Mouse (Mus musculus): ENCODE data around the gene B230118H07Rik.

B230118H07Rik gene

GRCm38 (mm10) chr2:101649114-101649671 lies at the start of gene B230118H07Rik, which contains the start of gene Rag1:
TSS of gene B230118H07Rik (minus strand) at chr2:101649532.
TSS of gene Rag1 (minus strand) at chr2:101649501.
- peak; percentile 8 for DNase-seq (ENCODE audit: low read depth)

DNA sequence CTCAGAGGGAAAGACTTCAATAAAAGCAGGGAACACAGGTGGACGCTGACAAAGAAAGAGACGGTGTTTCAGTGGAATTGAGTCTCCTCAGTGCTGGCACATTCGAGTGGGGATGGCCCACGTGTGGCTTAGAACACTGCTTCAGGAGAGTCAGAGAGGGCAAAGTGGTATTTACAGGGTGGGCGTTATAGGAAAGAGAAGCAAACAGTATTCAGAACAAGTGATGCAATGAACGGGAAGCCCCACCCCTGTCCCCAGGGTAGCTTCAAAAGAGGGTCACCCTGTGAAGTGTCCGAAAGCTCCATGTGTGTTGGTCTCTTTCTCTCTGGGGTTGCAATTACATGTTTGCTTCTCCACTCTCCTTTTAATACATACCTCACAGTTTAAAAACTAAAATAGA lies 46.3 kb upstream of the B230118H07Rik start:
- no peak for DNase-seq (ENCODE audit: low read depth)

GRCm38 (mm10) chr2:101693577-101694215 lies 44.4 kb upstream of the B230118H07Rik start:
- peak; percentile 66 for DNase-seq (ENCODE audit: low read depth)

- no peak for DNase-seq (ENCODE audit: low read depth)
These were observed 43.7 kb upstream of the B230118H07Rik start for GRCm38 (mm10) chr2:101693043-101693442.

- DNase-seq (ENCODE audit: low read depth) = no peak
These were observed 41.0 kb upstream of the B230118H07Rik start for GRCm38 (mm10) chr2:101690252-101690827.

- no peak for DNase-seq (ENCODE audit: low read depth)
These were observed 38.7 kb upstream of the B230118H07Rik start for GRCm38 (mm10) chr2:101688011-101688410.

DNA sequence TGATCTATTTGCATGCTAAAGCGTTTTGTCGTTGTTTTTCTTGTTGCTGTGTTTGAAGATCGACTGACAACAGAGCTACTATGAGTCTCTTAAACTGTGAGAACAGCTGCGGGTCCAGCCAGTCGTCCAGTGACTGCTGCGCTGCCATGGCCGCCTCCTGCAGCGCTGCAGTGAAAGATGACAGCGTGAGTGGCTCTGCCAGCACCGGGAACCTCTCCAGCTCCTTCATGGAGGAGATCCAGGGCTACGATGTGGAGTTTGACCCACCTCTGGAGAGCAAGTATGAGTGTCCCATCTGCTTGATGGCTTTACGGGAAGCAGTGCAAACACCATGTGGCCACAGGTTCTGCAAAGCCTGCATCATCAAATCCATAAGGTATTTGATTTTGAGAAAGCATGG lies 35.1 kb upstream of the B230118H07Rik start:
- DNase-seq (ENCODE audit: low read depth) = no peak

DNA sequence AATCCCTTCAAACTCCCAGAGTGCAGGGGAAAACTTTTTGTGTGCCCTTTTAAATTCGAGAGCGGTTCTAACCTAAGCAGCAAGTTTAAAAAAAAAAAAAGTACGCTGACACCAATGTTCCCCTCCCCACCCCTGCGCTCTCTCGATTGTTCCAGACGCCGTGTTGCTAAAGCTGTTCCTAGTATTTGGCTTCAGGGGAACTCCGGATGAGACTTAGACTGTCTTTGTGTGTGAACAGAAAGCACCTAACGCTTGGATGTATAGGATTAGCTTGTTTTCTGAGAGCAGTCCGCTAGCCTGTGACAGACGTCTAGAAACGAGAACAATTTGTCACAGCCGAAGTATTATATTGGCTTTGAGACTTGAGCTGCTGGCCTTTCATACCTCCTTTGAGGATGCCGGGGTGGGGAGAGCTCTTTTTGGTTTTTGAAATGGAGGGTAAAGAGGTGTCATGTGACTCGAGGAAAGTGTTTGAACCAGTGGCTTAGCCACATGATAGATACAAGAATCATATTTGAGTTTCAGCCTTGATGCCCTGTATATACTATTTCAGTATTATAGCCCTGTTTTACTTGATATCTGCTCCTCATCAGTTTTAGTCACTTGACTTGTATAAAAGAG lies 29.9 kb upstream of the B230118H07Rik start:
- peak; percentile 20 for DNase-seq (ENCODE audit: low read depth)

DNA sequence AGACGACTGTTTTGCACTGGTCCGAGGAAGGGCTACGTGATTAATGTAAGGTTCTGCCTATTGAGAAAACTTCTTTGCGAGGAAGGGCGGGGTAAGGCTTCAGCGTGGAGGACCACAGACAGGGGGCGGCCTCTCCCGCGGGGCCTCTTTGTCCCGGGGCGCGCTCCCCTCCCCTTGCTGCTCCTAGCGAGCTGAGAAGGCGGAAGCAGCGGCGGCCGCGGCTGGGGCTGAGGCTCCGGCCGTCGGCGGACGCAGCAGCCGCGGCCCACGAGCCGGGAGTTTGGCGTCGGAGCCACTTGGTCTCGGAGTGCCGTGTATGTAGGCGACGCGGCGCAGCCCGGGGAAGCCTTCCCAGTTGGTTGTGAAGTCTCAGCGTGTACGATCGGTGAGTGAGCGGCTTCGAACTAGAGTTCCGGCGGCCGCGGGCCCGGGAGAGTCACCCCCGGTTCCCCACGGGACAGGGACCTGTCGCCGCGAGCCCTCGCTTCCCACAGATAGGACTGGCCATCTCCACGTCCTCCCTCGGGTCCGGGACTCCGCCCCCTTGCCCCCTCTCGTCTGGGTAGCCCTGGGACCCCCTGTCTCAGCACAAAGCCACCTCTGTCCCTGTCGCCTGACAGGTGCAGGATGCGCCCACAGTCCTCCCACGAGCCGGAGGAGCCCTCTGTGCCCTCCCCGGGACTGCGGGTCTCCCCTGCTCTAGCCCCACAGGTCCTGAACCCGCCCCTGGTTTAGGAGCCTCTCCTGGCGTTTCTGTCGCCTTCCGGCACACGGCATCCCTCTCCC lies 29.1 kb upstream of the B230118H07Rik start, which contains the start of gene Traf6:
Gene Traf6, plus strand, starts transcription at position 194 of the 786 bp plus-strand sequence.
- peak; percentile 94 for DNase-seq (ENCODE audit: low read depth)

DNA sequence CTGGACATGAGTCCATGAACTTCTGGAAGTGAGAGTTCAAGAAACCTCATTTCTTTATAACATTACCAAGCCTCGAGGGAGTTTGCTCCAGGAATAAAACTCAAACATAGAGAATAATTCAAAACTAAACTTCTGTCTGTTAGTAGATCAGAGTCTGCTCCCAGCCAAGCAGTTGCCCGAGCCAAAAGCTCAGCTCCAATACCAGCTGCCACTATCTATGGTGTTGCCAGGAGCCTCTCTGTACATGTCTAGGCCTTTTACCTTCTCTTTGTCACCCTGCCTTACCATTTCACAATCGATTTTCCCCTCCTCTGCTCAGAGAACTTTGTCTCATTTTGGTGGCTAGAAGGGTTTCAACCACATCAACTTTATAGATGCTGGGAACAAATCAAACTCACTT lies 24.2 kb upstream of the B230118H07Rik start:
- no peak for DNase-seq (ENCODE audit: low read depth)

DNA sequence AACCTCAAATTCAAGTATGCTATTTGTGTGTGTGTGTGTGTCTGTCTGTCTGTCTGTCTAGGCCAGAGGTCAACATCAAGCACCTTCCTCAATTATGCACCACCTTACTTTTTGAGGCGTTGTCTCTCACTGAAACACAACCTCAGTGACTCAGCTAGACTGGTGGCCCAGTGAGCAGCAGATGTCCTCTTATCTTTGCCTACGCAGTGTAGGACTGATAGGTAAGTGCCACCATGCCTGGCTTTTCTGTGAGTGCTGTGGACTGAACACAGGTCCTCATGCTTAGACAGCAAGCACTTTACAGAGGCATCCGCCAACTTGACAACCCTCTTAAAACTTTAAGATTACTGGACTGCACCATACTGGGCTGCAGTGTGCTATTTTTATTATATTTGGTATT lies 19.4 kb upstream of the B230118H07Rik start:
- no peak for DNase-seq (ENCODE audit: low read depth)

DNA sequence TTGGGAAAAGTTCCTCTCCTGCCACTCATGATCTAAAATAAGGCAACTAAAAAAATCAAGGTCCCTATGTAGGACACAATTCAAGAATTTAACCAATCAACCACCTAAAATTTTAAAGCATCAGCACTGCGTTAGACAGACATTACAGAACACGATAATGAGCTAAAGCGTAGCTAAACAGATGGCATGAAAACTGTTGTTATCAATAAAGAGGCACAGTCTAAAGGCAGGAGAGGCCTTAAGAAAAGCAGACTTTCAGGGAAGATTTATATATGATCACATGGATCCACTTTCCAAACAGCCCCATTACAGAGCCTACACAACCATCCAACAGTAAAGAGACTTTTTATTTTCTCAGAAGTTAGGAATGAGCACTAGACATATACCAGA lies 16.4 kb upstream of the B230118H07Rik start:
- no peak for DNase-seq (ENCODE audit: low read depth)

DNA sequence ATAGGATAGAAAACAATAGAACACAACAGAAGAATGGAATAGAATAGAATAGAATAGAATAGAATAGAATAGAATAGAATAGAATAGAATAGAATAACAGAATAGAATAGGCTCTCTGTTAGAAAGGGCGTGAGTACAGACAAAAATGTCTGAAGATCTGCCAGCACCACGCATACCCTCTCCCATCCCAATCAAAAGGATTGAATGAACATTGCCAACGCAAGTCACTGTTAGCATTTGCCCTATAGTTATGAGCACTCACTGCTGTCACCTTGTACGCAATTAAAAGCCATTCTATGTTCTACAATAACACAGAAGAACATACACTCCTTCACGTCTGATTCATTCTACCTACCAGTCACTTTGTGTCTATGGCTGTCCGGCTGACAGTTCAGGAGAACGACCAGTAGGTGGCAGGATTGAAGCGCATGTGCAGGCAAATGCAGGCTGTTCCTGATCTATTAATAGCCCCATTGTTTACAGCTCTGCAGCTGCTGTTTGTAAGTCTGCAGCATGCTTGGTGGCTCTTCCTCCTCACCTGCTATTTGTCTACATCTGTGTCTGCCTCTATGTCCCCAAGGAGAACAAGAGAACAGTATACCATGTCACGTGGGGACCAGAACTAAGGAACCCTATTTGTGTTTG lies 15.8 kb upstream of the B230118H07Rik start:
- peak; percentile 85 for DNase-seq (ENCODE audit: low read depth)

DNA sequence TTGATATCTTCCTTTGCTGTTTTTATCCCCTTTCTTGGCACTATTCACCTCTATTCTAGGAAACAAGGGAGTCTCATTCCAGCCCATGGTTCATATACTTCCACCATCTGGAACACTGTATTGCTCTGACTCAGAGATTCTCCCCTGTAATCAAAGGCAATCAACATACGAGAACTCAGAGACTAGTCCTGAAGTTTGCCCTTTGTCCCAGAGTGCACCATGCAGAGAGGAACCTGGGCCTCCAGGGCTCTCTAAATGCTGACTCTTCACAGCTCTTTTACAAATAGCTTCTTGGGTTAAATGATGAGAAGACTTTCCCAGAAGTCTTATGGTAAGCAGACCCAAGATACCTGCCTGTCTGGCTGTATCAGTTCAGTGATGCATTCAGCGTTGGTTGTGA lies 11.2 kb upstream of the B230118H07Rik start:
- DNase-seq (ENCODE audit: low read depth) = no peak

DNA sequence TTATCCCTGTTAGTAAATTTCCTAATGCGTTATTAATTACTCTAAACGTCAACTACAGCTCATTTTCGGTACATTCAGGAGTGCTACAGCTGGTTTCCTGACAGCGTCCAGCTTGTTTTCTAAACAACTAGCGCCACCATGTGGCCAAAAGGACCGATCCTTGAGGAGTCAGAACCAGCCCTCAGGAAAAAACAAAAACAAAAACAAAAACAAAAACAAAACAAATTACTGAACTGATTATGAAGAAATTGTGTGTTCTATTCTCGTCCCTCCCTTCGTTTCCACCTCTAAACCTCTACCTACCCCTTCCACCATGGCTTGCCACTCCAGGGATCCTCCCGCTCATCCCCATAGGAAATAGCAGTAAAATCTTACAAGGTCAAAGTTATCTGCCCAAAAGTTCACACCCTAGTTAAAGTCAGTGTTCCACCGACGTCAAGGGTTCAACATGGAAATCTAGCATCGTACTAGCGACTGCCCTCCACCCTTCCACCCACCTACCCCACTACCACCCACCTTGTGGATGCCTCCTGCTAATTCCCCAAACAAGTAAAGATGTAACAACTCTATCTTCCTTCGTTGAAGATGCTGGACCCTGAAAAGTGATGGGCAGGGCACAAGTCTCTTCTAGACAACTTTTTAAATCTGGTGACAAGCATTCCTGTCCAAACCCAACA lies 3.7 kb upstream of the B230118H07Rik start:
- peak; percentile 83 for DNase-seq (ENCODE audit: low read depth)

GRCm38 (mm10) chr2:101652204-101652920 lies 3.0 kb upstream of the B230118H07Rik start:
- no peak for DNase-seq (ENCODE audit: low read depth)

GRCm38 (mm10) chr2:101650446-101650845 lies 1.1 kb upstream of the B230118H07Rik start:
- no peak for DNase-seq (ENCODE audit: low read depth)

GRCm38 (mm10) chr2:101648361-101648760 lies 971 bp downstream of the B230118H07Rik start:
- no peak for DNase-seq (ENCODE audit: low read depth)

GRCm38 (mm10) chr2:101645841-101646240 lies 3.5 kb downstream of the B230118H07Rik start:
- no peak for DNase-seq (ENCODE audit: low read depth)

DNA sequence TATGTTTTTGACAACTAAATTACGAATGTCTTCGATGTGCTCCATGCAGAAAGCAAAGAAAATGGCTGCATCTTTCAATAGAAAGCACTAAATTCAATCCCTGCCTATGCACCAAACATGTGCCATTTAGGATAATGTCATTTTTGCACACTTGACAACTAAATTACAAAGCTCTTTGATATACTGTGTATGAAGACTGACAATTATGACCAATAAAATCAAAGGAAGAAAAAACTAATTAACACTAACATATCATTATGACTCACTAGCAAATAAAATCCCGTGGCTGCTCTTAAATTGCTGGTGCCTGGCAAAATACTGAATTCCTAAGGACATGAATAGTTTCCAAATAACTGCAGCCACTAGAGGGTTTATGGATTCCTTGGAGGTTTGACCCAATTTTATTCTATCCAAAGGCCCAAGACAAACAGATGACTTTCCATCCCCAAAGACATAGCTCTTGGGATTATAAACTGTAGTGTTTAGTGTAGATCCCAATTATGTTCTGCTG lies 9.4 kb downstream of the B230118H07Rik start:
- no peak for DNase-seq (ENCODE audit: low read depth)

Measured in NIH3T3 (cell line).